Mouse (Mus musculus) heart, embryonic 16.5 days (tissue): ENCODE measurements at regions not wholly inside any gene's neighbourhood (a gene's known extent, or its start where the extent isn't known, plus 50 kb on each side); places are given as distances from the start of the nearest gene placed in this dataset.

Experiments
- ATAC-seq: fragments of 200-750 bp; cut with Nextera tagmentation; replicated peaks from 2 replicates; pipeline ENCODE4 v1.8.0; 2017; ENCODE audit warnings: moderate number of reproducible peaks; ENCODE audit not compliant: insufficient read depth, low FRiP score; ENCODE audit errors: extremely low read depth
- H3K27ac ChIP-seq: fragments of 300-500 bp; sonication (generic); 2 replicates; pipeline ENCODE4 v1.5.1; 2014; ENCODE audit warnings: mild to moderate bottlenecking, low read length, control low read depth, moderate library complexity
- H3K27me3 ChIP-seq: fragments of 300-500 bp; sonication (generic); 2 replicates; pipeline ENCODE4 v1.6.1; 2014; ENCODE audit warnings: low read length, mixed read lengths; ENCODE audit not compliant: control insufficient read depth, insufficient read depth
- H3K36me3 ChIP-seq: fragments of 300-500 bp; sonication (generic); 2 replicates; pipeline ENCODE4 v1.6.1; 2014; ENCODE audit not compliant: control insufficient read depth, insufficient read depth
- H3K4me1 ChIP-seq: fragments of 300-500 bp; sonication (generic); 2 replicates; pipeline ENCODE4 v1.6.1; 2014; ENCODE audit warnings: low read length, mixed read lengths; ENCODE audit not compliant: control insufficient read depth, insufficient read depth
- H3K4me2 ChIP-seq: fragments of 300-500 bp; sonication (generic); 2 replicates; pipeline ENCODE4 v1.6.1; 2014; ENCODE audit warnings: low read depth, mild to moderate bottlenecking, control low read depth, low read length
- H3K4me3 ChIP-seq: fragments of 300-500 bp; sonication (generic); 2 replicates; pipeline ENCODE4 v1.5.1; 2014; ENCODE audit warnings: mild to moderate bottlenecking, control low read depth, low read length
- H3K9ac ChIP-seq: fragments of 300-500 bp; sonication (generic); 2 replicates; pipeline ENCODE4 v1.6.1; 2014; ENCODE audit warnings: low read length, control low read depth
- H3K9me3 ChIP-seq: fragments of 300-500 bp; sonication (generic); replicated peaks from 2 replicates; pipeline ENCODE4 v1.6.1; 2016; ENCODE audit warnings: low read length; ENCODE audit not compliant: control insufficient read depth
- WGBS: fragments of 180-500 bp; shearing (Covaris S2); extraction: QIAGEN DNeasy Blood & Tissue Kit; methylation state at CpG from one replicate; pipeline ENCODE4 v1.1.7; 2014; 5-methylcytosine and 5-hydroxymethylcytosine counted together

- ATAC-seq = no peak
- Histone ChIP-seq H3K27me3 (no peaks in the 10 kb centered on the region), H3K9me3 (no peaks in the 10 kb centered on the region), H3K4me2 (no peak overlapping the region), H3K4me3 (no peak overlapping the region), H3K27ac (no peak overlapping the region), H3K36me3 (no peaks in the 10 kb centered on the region), H3K4me1 (no peaks in the 10 kb centered on the region), H3K9ac (no peak overlapping the region)
- WGBS = 78% methylated on average over 3 of the region's 3 CpGs
Observed at GRCm38 (mm10) chr19:20035223-20035622, 355.5 kb downstream of the Anxa1 start.

- 67% methylated on average over 11 of the region's 11 CpGs for WGBS
- no peak for ATAC-seq
- no peak overlapping the region for H3K4me3 ChIP-seq
- no peaks in the 10 kb centered on the region for H3K4me1 ChIP-seq
- H3K27ac ChIP-seq = no peak overlapping the region
- H3K36me3 ChIP-seq = no peaks in the 10 kb centered on the region
- H3K9ac ChIP-seq = no peak overlapping the region
- H3K9me3 ChIP-seq = no peaks in the 10 kb centered on the region
- no peak overlapping the region for H3K4me2 ChIP-seq
- no peaks in the 10 kb centered on the region for H3K27me3 ChIP-seq
Observed at GRCm38 (mm10) chr19:20027667-20028282, 363.0 kb downstream of the Anxa1 start.

GRCm38 (mm10) chr19:20014114-20014513, 376.6 kb downstream of the Anxa1 start:
- Histone ChIP-seq H3K36me3 (no peaks in the 10 kb centered on the region), H3K4me2 (no peak overlapping the region), H3K27me3 (no peaks in the 10 kb centered on the region), H3K4me3 (no peak overlapping the region), H3K9ac (no peak overlapping the region), H3K9me3 (no peaks in the 10 kb centered on the region), H3K27ac (no peak overlapping the region), H3K4me1 (no peaks in the 10 kb centered on the region)
- ATAC-seq = no peak
- 80% methylated on average over 4 of the region's 4 CpGs for WGBS

- Histone ChIP-seq H3K9me3 (no peaks in the 10 kb centered on the region), H3K9ac (no peak overlapping the region), H3K27me3 (no peaks in the 10 kb centered on the region), H3K27ac (no peak overlapping the region), H3K36me3 (no peaks in the 10 kb centered on the region), H3K4me3 (no peak overlapping the region), H3K4me1 (no peaks in the 10 kb centered on the region), H3K4me2 (no peak overlapping the region)
- no peak for ATAC-seq
- WGBS = 71% methylated on average over 12 of the region's 12 CpGs
Observed at GRCm38 (mm10) chr19:20009801-20010441, 380.8 kb downstream of the Anxa1 start.

GRCm38 (mm10) chr19:20005932-20006625, 384.7 kb downstream of the Anxa1 start:
- H3K36me3 ChIP-seq = no peaks in the 10 kb centered on the region
- WGBS = 50% methylated on average over 4 of the region's 4 CpGs
- H3K4me2 ChIP-seq = no peak overlapping the region
- no peak overlapping the region for H3K9ac ChIP-seq
- no peaks in the 10 kb centered on the region for H3K27me3 ChIP-seq
- no peaks in the 10 kb centered on the region for H3K4me1 ChIP-seq
- no peak for ATAC-seq
- H3K27ac ChIP-seq = no peak overlapping the region
- no peak overlapping the region for H3K4me3 ChIP-seq
- no peaks in the 10 kb centered on the region for H3K9me3 ChIP-seq

GRCm38 (mm10) chr19:19987255-19987654, 403.5 kb downstream of the Anxa1 start:
- WGBS = 70% methylated on average over 1 of the region's 1 CpGs
- no peak overlapping the region for H3K4me2 ChIP-seq
- no peak for ATAC-seq

GRCm38 (mm10) chr19:19978816-19979215, 411.9 kb downstream of the Anxa1 start:
- ATAC-seq = no peak
- no peak overlapping the region for H3K4me2 ChIP-seq
- WGBS = 75% methylated on average over 6 of the region's 6 CpGs

More at GRCm38 (mm10) chr19:19987255-19987654, 403.5 kb downstream of the Anxa1 start:
- no peaks in the 10 kb centered on the region for H3K36me3 ChIP-seq
- no peaks in the 10 kb centered on the region for H3K9me3 ChIP-seq
- no peaks in the 10 kb centered on the region for H3K27me3 ChIP-seq
- no peak overlapping the region for H3K4me3 ChIP-seq
- H3K27ac ChIP-seq = no peak overlapping the region
- no peaks in the 10 kb centered on the region for H3K4me1 ChIP-seq
- H3K9ac ChIP-seq = no peak overlapping the region

GRCm38 (mm10) chr19:19977609-19978259, 413.0 kb downstream of the Anxa1 start:
- Histone ChIP-seq H3K4me1 (no peaks in the 10 kb centered on the region), H3K36me3 (no peaks in the 10 kb centered on the region), H3K27me3 (no peaks in the 10 kb centered on the region), H3K4me2 (no peak overlapping the region), H3K9me3 (no peaks in the 10 kb centered on the region), H3K9ac (no peak overlapping the region), H3K4me3 (no peak overlapping the region), H3K27ac (no peak overlapping the region)
- no peak for ATAC-seq
- 45% methylated on average over 9 of the region's 9 CpGs for WGBS

More at GRCm38 (mm10) chr19:19978816-19979215, 411.9 kb downstream of the Anxa1 start:
- Histone ChIP-seq H3K27me3 (no peaks in the 10 kb centered on the region), H3K4me1 (no peaks in the 10 kb centered on the region), H3K9me3 (no peaks in the 10 kb centered on the region), H3K4me3 (no peak overlapping the region), H3K27ac (no peak overlapping the region), H3K36me3 (no peaks in the 10 kb centered on the region), H3K9ac (no peak overlapping the region)

GRCm38 (mm10) chr19:19976776-19977175, 414.0 kb downstream of the Anxa1 start:
- ATAC-seq = no peak
- Histone ChIP-seq H3K4me3 (no peak overlapping the region), H3K9ac (no peak overlapping the region), H3K27ac (no peak overlapping the region), H3K36me3 (no peaks in the 10 kb centered on the region), H3K4me1 (no peaks in the 10 kb centered on the region), H3K27me3 (no peaks in the 10 kb centered on the region), H3K9me3 (no peaks in the 10 kb centered on the region), H3K4me2 (no peak overlapping the region)
- WGBS = 55% methylated on average over 2 of the region's 2 CpGs
